Mouse (Mus musculus) megakaryocyte, adult 5-6 weeks (primary cell): ENCODE results near the gene 4930449I24Rik. TPM values are rescaled to one million over a fixed set of nuclear protein-coding genes. Genes with fewer than 3 reads are reported as not detected.
"Not testable (repeated sequence)": the region's sequence is repeated elsewhere in the genome, so short reads cannot be mapped to it uniquely, and the experiment has no call there.

Experiments
- ATAC-seq: 2 replicates; pipeline ENCODE4 v1.8.0; 2016; ENCODE audit warnings: mild to moderate bottlenecking, inconsistent platforms; ENCODE audit not compliant: poor library complexity, severe bottlenecking
- total RNA-seq, 2 experiments: library from RNA; stranded (forward) in 1 of 2; stranded (reverse) in 1 of 2; fragments of 153-499, 151-499 nt in 1 of 2; fragments of 221-1000, 200-1000 nt in 1 of 2; gene quantifications; 2 replicates each; pipeline versions ENCODE4 v1.2.3 to v1.2.4; 2015 to 2017

Gene 4930449I24Rik
- not detected in 2 replicates for total RNA-seq (2015)
- not detected in 2 replicates for total RNA-seq (2017)

DNA sequence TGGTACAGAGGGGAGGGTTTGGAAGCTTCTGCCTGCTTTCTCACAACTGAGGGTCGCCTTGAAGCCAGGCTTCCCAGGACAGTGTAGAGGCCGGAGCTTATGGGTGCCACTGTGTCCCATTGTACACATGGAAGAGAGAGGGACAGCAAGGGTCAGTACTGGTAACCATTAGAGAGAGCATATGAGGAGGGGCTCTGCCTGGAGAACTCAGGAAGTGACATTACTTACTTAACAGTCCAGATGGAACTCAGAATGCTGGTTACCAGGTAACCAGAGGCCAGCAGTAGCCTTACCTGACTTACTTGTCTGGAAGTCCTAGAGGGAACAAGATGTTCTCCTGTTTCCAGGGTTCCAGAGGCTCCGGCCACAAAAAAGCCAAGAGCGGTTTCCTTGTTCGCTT is at the start of gene 4930449I24Rik:
4930449I24Rik (plus strand) TSS at position 301 of the 400 bp plus-strand sequence.
- ATAC-seq, result not testable (repeated sequence)

DNA sequence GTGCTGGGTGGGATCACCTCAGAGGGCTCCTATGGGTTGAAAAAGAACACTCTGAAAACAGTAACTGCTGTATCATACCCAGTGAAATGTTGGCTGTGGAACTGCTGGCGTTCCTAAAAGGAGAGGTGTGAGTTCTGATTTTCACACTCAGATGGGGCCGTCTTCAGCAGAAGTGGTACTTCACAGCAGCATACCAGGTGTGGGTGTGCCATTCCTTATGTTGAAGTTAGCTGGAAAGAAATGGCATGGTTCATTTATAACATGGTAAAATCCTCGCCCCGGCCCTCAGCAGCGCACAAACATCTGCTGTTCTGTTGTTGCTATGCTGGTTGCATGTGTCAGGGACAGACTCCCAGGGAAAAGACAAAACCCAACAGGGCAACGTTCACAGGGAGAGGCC is 48.6 kb upstream of the 4930449I24Rik start:
- ATAC-seq, result no peak

DNA sequence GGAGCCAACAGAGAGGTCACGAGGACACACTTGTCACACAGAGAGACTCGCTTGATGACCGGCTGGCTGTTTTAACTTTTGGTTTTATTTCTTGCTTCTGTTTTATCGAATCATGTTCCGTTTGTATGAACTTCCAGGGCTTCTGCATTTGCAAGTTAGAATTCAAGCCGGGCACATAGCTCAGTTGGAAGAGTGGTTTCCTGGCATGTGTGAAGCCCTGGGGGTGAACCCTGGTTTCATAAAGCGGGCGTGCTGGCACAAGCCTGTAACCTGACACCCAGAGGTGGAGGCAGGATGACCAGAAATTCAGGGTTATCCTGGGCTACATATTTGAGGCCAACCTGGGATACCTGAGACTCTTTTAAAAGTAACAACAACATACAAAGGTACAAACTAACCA is 40.6 kb upstream of the 4930449I24Rik start:
- ATAC-seq, result no peak

DNA sequence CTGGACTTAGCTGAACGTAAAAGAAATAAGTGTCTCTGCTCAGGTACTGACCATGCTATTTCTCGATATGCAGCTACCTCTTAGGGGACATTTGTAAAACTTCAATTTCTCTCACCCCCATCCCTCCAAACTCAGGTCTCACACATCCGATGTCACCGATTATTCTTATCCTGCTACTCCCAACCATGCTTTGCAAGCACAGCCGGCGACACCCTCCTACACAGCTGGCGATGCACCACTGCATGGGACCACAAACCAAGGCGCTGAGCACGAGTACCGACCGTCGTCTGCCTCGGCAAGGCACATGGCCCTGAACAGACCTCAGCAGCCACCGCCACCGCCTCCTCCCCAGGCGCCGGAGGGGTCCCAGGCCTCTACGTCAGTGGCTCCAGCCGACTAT is 35.5 kb upstream of the 4930449I24Rik start:
- ATAC-seq, result no peak

DNA sequence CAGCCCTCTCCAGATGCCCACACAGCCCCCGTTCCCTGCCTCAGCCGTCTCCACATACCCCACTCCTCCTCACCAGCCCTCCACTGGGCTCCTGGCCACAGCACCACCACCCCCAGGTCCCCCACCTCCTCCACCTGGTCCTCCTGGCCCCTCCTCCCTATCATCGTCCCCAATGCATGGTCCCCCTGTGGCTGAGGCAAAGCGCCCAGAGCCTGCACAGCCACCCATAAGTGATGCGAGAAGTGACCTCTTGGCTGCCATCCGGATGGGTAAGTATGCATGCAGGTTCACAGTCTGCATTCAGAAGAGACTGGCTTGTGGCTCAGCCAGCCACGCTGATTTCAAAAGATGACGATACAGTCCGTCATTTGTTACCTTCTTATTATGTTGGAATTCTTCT is 33.9 kb upstream of the 4930449I24Rik start:
- ATAC-seq, result no peak

DNA sequence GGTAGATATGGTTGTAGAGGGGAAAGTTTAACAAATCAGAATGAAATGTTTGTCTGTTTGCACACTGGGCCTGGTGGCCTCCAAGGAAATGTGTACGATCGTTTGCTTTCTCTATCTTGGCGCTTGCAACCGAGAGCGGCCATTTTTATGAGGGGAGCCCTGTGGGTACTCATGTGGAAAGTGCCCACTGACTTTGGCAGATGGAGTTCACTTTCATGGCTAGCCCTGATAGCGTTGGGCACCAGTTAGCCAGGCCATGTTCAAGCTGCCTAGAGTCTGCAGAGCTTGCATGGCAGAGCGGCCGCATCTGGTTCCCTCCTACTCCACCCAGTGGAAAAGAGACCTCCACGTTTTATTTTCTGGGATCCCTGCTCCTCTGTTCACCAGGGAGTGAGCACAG is 31.4 kb upstream of the 4930449I24Rik start:
- no peak for ATAC-seq

DNA sequence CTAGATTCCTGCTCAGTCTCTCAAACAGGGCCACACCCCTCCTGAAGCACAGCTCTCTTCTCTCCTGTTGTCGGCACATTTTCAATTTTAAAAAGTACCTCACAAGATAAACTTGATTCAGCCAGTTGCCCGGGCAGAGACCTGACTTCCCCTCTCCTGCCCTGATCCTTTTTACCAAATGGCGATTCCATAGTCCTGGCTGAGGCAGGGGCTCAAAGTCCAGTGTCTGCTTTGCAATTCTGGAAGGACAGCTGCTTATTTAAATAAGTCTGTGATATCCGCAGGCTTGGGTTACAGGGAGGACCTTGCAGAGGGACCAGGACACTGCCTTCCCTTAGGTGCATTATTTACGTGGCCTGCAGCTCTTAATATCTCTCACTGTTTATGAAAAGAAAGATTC is 30.9 kb upstream of the 4930449I24Rik start:
- ATAC-seq, result no peak

DNA sequence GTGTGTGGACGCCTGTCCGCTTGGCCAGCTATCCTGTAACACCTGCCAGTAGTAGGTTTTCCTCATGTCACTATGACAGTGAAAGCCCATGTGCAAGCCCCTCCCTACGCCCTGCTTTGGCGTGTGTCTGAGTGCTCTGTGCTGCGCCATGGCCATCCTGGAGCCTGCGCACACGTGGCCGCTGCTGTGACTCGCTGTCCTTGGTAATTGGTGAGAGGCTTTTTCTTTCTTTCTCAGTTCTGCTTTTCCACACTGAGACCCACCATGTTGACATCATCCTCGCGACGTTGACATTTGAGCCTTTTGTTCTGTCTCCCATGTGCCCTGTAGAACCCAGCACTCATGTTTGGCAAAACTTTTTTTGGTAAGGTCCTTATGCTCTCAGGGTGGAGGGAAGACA is 30.4 kb upstream of the 4930449I24Rik start:
- no peak for ATAC-seq

DNA sequence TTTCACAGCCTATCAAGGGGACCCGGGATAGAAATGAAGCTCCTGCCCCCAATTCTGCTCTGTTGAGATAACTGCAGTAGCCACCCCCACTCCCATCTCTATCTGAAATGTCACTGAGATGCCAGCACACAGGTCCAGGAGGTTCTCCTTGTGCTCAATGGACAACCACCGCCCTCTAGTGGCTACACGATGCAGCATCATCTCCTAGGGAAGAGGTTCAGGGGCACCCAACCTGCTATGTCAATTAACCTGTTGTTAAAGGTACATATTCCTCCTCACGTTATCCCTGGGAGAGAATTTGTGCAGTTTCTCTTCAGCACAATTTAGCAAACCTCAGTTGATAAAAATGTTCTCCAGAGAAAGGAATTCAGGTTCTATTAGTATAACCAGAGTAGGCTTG is 22.6 kb upstream of the 4930449I24Rik start:
- ATAC-seq, result not testable (repeated sequence)

DNA sequence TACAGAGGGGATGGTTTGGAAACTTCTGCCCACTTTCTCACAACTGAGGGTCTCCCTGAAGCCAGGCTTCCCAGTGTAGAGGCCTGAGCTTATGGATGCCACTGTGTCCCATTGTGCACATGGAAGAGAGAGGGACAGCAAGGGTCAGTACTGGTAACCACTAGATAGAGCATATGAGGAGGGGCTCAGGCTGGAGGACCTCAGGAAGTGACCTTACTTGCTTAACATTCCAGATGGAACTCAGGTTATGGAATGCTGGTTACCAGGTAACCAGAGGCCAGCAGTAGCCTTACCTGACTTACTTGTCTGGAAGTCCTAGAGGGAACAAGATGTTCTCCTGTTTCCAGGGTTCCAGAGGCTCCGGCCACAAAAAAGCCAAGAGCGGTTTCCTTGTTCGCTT is 20.5 kb upstream of the 4930449I24Rik start, which contains the start of gene Gm6408:
Gm6408 (plus strand) TSS at position 301 of the 400 bp plus-strand sequence.
- ATAC-seq, result not testable (repeated sequence)

DNA sequence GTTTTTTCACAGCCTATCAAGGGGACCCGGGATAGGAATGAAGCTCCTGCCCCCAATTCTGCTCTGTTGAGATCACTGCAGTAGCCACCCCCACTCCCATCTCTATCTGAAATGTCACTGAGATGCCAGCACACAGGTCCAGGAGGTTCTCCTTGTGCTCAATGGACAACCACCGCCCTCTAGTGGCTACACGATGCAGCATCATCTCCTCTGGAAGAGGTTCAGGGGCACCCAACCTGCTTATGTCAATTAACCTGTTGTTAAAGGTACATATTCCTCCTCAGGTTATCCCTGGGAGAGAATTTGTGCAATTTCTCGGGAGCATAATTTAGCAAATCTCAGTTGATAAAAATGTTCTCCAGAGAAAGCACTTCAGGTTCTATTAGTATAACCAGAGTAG is 13.2 kb upstream of the 4930449I24Rik start:
- not testable (repeated sequence) for ATAC-seq

DNA sequence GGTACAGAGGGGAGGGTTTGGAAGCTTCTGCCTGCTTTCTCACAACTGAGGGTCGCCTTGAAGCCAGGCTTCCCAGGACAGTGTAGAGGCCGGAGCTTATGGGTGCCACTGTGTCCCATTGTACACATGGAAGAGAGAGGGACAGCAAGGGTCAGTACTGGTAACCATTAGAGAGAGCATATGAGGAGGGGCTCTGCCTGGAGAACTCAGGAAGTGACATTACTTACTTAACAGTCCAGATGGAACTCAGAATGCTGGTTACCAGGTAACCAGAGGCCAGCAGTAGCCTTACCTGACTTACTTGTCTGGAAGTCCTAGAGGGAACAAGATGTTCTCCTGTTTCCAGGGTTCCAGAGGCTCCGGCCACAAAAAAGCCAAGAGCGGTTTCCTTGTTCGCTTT is 11.1 kb upstream of the 4930449I24Rik start, which contains the start of gene Gm6370:
Gm6370 (plus strand) TSS at position 301 of the 400 bp plus-strand sequence.
- ATAC-seq, result not testable (repeated sequence)

DNA sequence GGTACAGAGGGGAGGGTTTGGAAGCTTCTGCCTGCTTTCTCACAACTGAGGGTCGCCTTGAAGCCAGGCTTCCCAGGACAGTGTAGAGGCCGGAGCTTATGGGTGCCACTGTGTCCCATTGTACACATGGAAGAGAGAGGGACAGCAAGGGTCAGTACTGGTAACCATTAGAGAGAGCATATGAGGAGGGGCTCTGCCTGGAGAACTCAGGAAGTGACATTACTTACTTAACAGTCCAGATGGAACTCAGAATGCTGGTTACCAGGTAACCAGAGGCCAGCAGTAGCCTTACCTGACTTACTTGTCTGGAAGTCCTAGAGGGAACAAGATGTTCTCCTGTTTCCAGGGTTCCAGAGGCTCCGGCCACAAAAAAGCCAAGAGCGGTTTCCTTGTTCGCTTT is 11.6 kb downstream of the 4930449I24Rik start, which contains the start of gene Gm3402:
Gm3402 (plus strand) TSS at position 301 of the 400 bp plus-strand sequence.
- ATAC-seq, result not testable (repeated sequence)

DNA sequence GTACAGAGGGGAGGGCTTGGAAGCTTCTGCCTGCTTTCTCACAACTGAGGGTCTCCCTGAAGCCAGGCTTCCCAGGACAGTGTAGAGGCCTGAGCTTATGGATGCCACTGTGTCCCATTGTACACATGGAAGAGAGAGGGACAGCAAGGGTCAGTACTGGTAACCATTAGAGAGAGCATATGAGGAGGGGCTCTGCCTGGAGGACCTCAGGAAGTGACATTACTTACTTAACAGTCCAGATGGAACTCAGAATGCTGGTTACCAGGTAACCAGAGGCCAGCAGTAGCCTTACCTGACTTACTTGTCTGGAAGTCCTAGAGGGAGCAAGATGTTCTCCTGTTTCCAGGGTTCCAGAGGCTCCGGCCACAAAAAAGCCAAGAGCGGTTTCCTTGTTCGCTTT is 23.3 kb downstream of the 4930449I24Rik start, which contains the start of gene Gm3404:
Gm3404 (plus strand) TSS at position 301 of the 400 bp plus-strand sequence.
- not testable (repeated sequence) for ATAC-seq

DNA sequence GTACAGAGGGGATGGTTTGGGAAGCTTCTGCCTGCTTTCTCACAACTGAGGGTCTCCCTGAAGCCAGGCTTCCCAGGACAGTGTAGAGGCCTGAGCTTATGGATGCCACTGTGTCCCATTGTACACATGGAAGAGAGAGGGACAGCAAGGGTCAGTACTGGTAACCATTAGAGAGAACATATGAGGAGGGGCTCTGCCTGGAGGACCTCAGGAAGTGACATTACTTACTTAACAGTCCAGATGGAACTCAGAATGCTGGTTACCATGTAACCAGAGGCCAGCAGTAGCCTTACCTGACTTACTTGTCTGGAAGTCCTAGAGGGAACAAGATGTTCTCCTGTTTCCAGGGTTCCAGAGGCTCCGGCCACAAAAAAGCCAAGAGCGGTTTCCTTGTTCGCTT is 35.1 kb downstream of the 4930449I24Rik start, which contains the start of gene Gm3409:
Gm3409 (plus strand) TSS at position 301 of the 400 bp plus-strand sequence.
- ATAC-seq, result not testable (repeated sequence)

Other genes with a start within 250 kb of the 4930449I24Rik start
- not detected in 2 replicates for gene Wasf3, start 117.4 kb upstream of the 4930449I24Rik start, total RNA-seq (2015)
- gene Wasf3, start 117.4 kb upstream of the 4930449I24Rik start, total RNA-seq (2017), result not detected in 2 replicates
- gene Gm6408, start 20.4 kb upstream of the 4930449I24Rik start, total RNA-seq (2015), result not detected in 2 replicates
- gene Gm6408, start 20.4 kb upstream of the 4930449I24Rik start, total RNA-seq (2017), result not detected in 2 replicates
- gene Gm6370, start 11.0 kb upstream of the 4930449I24Rik start, total RNA-seq (2015), result not detected in 2 replicates
- gene Gm6370, start 11.0 kb upstream of the 4930449I24Rik start, total RNA-seq (2017), result not detected in 2 replicates
- gene Gm3402, start 11.7 kb downstream of the 4930449I24Rik start, total RNA-seq (2015), result not detected in 2 replicates
- gene Gm3402, start 11.7 kb downstream of the 4930449I24Rik start, total RNA-seq (2017), result not detected in 2 replicates
- gene Gm3404, start 23.4 kb downstream of the 4930449I24Rik start, total RNA-seq (2015), result not detected in 2 replicates
- gene Gm3404, start 23.4 kb downstream of the 4930449I24Rik start, total RNA-seq (2017), result not detected in 2 replicates
- not detected in 2 replicates for gene Gm3409, start 35.2 kb downstream of the 4930449I24Rik start, total RNA-seq (2015)
- not detected in 2 replicates for gene Gm3409, start 35.2 kb downstream of the 4930449I24Rik start, total RNA-seq (2017)
- gene Gm3415, start 53.7 kb downstream of the 4930449I24Rik start, total RNA-seq (2015), result not detected in 2 replicates
- gene Gm3415, start 53.7 kb downstream of the 4930449I24Rik start, total RNA-seq (2017), result not detected in 2 replicates
- not detected in 2 replicates for gene Gpr12, start 82.8 kb downstream of the 4930449I24Rik start, total RNA-seq (2015)
- not detected in 2 replicates for gene Gpr12, start 82.8 kb downstream of the 4930449I24Rik start, total RNA-seq (2017)